Mouse (Mus musculus) hindbrain, embryonic 13.5 days (tissue): ENCODE results near the gene Kif26a. TPM values are rescaled to one million over a fixed set of nuclear protein-coding genes. Genes with fewer than 3 reads are reported as not detected.

Source experiments
- ATAC-seq: fragments of 200-750 bp; cut with Nextera tagmentation; 2 replicates; pipeline ENCODE4 v1.8.0; 2017; ENCODE audit warnings: moderate TSS enrichment; ENCODE audit not compliant: low FRiP score
- H3K27ac ChIP-seq: fragments of 300-500 bp; sonication (generic); 2 replicates; pipeline ENCODE4 v1.5.1; 2015; ENCODE audit warnings: inconsistent platforms, mild to moderate bottlenecking, moderate library complexity
- H3K27me3 ChIP-seq: fragments of 300-500 bp; sonication (generic); 2 replicates; pipeline ENCODE4 v1.6.1; 2015; ENCODE audit warnings: mild to moderate bottlenecking, inconsistent platforms
- H3K36me3 ChIP-seq: fragments of 300-500 bp; sonication (generic); 2 replicates; pipeline ENCODE4 v1.6.1; 2015; ENCODE audit warnings: mild to moderate bottlenecking, inconsistent platforms
- H3K4me1 ChIP-seq: fragments of 300-500 bp; sonication (generic); replicated peaks from 2 replicates; pipeline ENCODE4 v1.6.1; 2015; ENCODE audit warnings: inconsistent platforms
- H3K4me2 ChIP-seq: fragments of 300-500 bp; sonication (generic); 2 replicates; pipeline ENCODE4 v1.6.1; 2015; ENCODE audit warnings: inconsistent platforms, mild to moderate bottlenecking, moderate library complexity
- H3K4me3 ChIP-seq: fragments of 300-500 bp; sonication (generic); 2 replicates; pipeline ENCODE4 v1.5.1; 2015; ENCODE audit warnings: mild to moderate bottlenecking, inconsistent platforms
- H3K9ac ChIP-seq: fragments of 300-500 bp; sonication (generic); 2 replicates; pipeline ENCODE4 v1.6.1; 2015; ENCODE audit warnings: mild to moderate bottlenecking, inconsistent platforms
- H3K9me3 ChIP-seq: fragments of 300-500 bp; sonication (generic); 2 replicates; pipeline ENCODE4 v1.6.1; 2016; ENCODE audit warnings: inconsistent platforms
- WGBS: fragments of 180-500 bp; shearing (Covaris S2); methylation state at CpG from one replicate; pipeline ENCODE4 v1.1.7; 2015; 5-methylcytosine and 5-hydroxymethylcytosine counted together
- polyA plus RNA-seq: library from polyadenylated mRNA; unstranded; fragments of >200 nt; fragmentation: Nextera tagmentation; extraction: Ambion mirVana; gene quantifications from 2 replicates; pipeline ENCODE4 v1.2.1, GENCODE M21; 2015

Kif26a gene
- polyA plus RNA-seq, 1 experiment from 2014 or later: 3.8 TPM

- Histone ChIP-seq H3K9me3 (no peaks in the 10 kb centered on the region), H3K4me3 (no peak overlapping the region), H3K4me1 (peaks cover 72% of the 10 kb centered on the region), H3K27ac (peak overlapping the region; percentile 69), H3K27me3 (peaks cover 69% of the 10 kb centered on the region), H3K36me3 (no peaks in the 10 kb centered on the region), H3K4me2 (no peak overlapping the region), H3K9ac (no peak overlapping the region)
- ATAC-seq: no peak
- 57% methylated on average over 5 of the region's 5 CpGs for WGBS
These were observed 8.5 kb downstream of the Kif26a start for GRCm38 (mm10) chr12:112154476-112154875.

GRCm38 (mm10) chr12:112155218-112156051 is 9.4 kb downstream of the Kif26a start:
- WGBS: 38% methylated on average over 16 of the region's 16 CpGs

GRCm38 (mm10) chr12:112156804-112157203 is 10.8 kb downstream of the Kif26a start:
- peak overlapping the region; percentile 29; the same call in 1 of the 2 replicates for H3K9ac ChIP-seq
- WGBS: 42% methylated on average over 6 of the region's 6 CpGs
- no peak for ATAC-seq

More at GRCm38 (mm10) chr12:112155218-112156051, 9.4 kb downstream of the Kif26a start:
- Histone ChIP-seq H3K4me1 (peaks cover 62% of the 10 kb centered on the region), H3K27ac (peak overlapping the region; percentile 69), H3K36me3 (no peaks in the 10 kb centered on the region), H3K27me3 (peaks cover 67% of the 10 kb centered on the region), H3K4me2 (peak overlapping the region; percentile 19; the same call in 1 of the 2 replicates), H3K9me3 (no peaks in the 10 kb centered on the region), H3K9ac (0 out of 2 replicates have a peak overlapping the region, but pooled peaks have one; percentile 0), H3K4me3 (no peak overlapping the region)
- ATAC-seq: 0 out of 2 replicates have a peak, but pooled peaks have one; percentile 19

GRCm38 (mm10) chr12:112158246-112158645 is 12.2 kb downstream of the Kif26a start:
- no peak overlapping the region for H3K4me2 ChIP-seq
- no peak overlapping the region for H3K9ac ChIP-seq
- peaks cover 63% of the 10 kb centered on the region for H3K27me3 ChIP-seq
- H3K27ac ChIP-seq: no peak overlapping the region
- H3K4me1 ChIP-seq: peaks cover 76% of the 10 kb centered on the region
- no peak overlapping the region for H3K4me3 ChIP-seq
- no peak for ATAC-seq
- WGBS: 69% methylated on average over 8 of the region's 8 CpGs
- H3K36me3 ChIP-seq: no peaks in the 10 kb centered on the region
- H3K9me3 ChIP-seq: no peaks in the 10 kb centered on the region

More at GRCm38 (mm10) chr12:112156804-112157203, 10.8 kb downstream of the Kif26a start:
- Histone ChIP-seq H3K36me3 (no peaks in the 10 kb centered on the region), H3K27me3 (peaks cover 66% of the 10 kb centered on the region), H3K9me3 (no peaks in the 10 kb centered on the region), H3K4me3 (no peak overlapping the region), H3K4me1 (peaks cover 63% of the 10 kb centered on the region), H3K4me2 (no peak overlapping the region), H3K27ac (0 out of 2 replicates have a peak overlapping the region, but pooled peaks have one; percentile 23)

- Histone ChIP-seq H3K27me3 (peaks cover 59% of the 10 kb centered on the region), H3K36me3 (no peaks in the 10 kb centered on the region), H3K4me1 (peaks cover 76% of the 10 kb centered on the region), H3K4me3 (no peak overlapping the region), H3K9ac (no peak overlapping the region), H3K27ac (no peak overlapping the region), H3K4me2 (no peak overlapping the region), H3K9me3 (no peaks in the 10 kb centered on the region)
- ATAC-seq: no peak
These were observed 12.8 kb downstream of the Kif26a start for GRCm38 (mm10) chr12:112158784-112159183.

GRCm38 (mm10) chr12:112163981-112164839 is 18.2 kb downstream of the Kif26a start:
- Histone ChIP-seq H3K27ac (peak overlapping the region; percentile 69), H3K27me3 (peaks cover 44% of the 10 kb centered on the region), H3K4me3 (no peak overlapping the region), H3K9me3 (no peaks in the 10 kb centered on the region), H3K4me1 (peaks cover 75% of the 10 kb centered on the region), H3K9ac (peak overlapping the region; percentile 58; the same call in 1 of the 2 replicates), H3K4me2 (no peak overlapping the region), H3K36me3 (no peaks in the 10 kb centered on the region)
- ATAC-seq: peak; percentile 49
- WGBS: 11% methylated on average over 16 of the region's 16 CpGs

GRCm38 (mm10) chr12:112164840-112165219 is 18.8 kb downstream of the Kif26a start:
- Histone ChIP-seq H3K4me2 (no peak overlapping the region), H3K27ac (peak overlapping the region; percentile 1; the same call in 1 of the 2 replicates), H3K27me3 (peaks cover 41% of the 10 kb centered on the region), H3K4me1 (peaks cover 80% of the 10 kb centered on the region), H3K4me3 (no peak overlapping the region), H3K9ac (no peak overlapping the region), H3K36me3 (no peaks in the 10 kb centered on the region), H3K9me3 (no peaks in the 10 kb centered on the region)
- WGBS: 64% methylated on average over 6 of the region's 6 CpGs
- no peak for ATAC-seq

- peak overlapping the region; percentile 85; the same call in 1 of the 2 replicates for H3K27ac ChIP-seq
- 61% methylated on average over 5 of the region's 5 CpGs for WGBS
- 0 out of 2 replicates have a peak overlapping the region, but pooled peaks have one; percentile 8 for H3K9ac ChIP-seq
These were observed 23.2 kb downstream of the Kif26a start for GRCm38 (mm10) chr12:112169240-112169639.

GRCm38 (mm10) chr12:112170671-112171574 is 24.9 kb downstream of the Kif26a start:
- Histone ChIP-seq H3K4me2 (peak overlapping the region; percentile 28; the same call in 1 of the 2 replicates), H3K4me3 (no peak overlapping the region), H3K9ac (peak overlapping the region; percentile 49), H3K9me3 (no peaks in the 10 kb centered on the region), H3K36me3 (peaks cover 20% of the 10 kb centered on the region), H3K27ac (peak overlapping the region; percentile 85), H3K4me1 (peaks cover 58% of the 10 kb centered on the region), H3K27me3 (peaks cover 34% of the 10 kb centered on the region)
- 0 out of 2 replicates have a peak, but pooled peaks have one; percentile 22 for ATAC-seq
- 19% methylated on average over 20 of the region's 20 CpGs for WGBS

More at GRCm38 (mm10) chr12:112169240-112169639, 23.2 kb downstream of the Kif26a start:
- Histone ChIP-seq H3K27me3 (peaks cover 29% of the 10 kb centered on the region), H3K4me3 (no peak overlapping the region), H3K4me1 (peaks cover 72% of the 10 kb centered on the region), H3K9me3 (no peaks in the 10 kb centered on the region), H3K4me2 (no peak overlapping the region), H3K36me3 (peaks cover 3% of the 10 kb centered on the region)
- ATAC-seq: no peak

GRCm38 (mm10) chr12:112171657-112172056 is 25.6 kb downstream of the Kif26a start:
- ATAC-seq: no peak
- Histone ChIP-seq H3K27me3 (peaks cover 31% of the 10 kb centered on the region), H3K4me1 (peaks cover 51% of the 10 kb centered on the region), H3K27ac (peak overlapping the region; percentile 85), H3K9ac (0 out of 2 replicates have a peak overlapping the region, but pooled peaks have one; percentile 49), H3K4me3 (no peak overlapping the region), H3K4me2 (peak overlapping the region; percentile 28; the same call in 1 of the 2 replicates), H3K9me3 (no peaks in the 10 kb centered on the region), H3K36me3 (peaks cover 27% of the 10 kb centered on the region)
- 96% methylated on average over 1 of the region's 1 CpGs for WGBS

GRCm38 (mm10) chr12:112172214-112172613 is 26.2 kb downstream of the Kif26a start:
- Histone ChIP-seq H3K27me3 (peaks cover 31% of the 10 kb centered on the region), H3K4me2 (no peak overlapping the region), H3K27ac (peak overlapping the region; percentile 85; the same call in 1 of the 2 replicates), H3K4me3 (no peak overlapping the region), H3K36me3 (peaks cover 32% of the 10 kb centered on the region), H3K9me3 (no peaks in the 10 kb centered on the region), H3K4me1 (peaks cover 49% of the 10 kb centered on the region), H3K9ac (no peak overlapping the region)
- ATAC-seq: no peak
- 67% methylated on average over 8 of the region's 8 CpGs for WGBS
